Mouse (Mus musculus) heart, adult 2 months (tissue): Measurements from ENCODE around the gene Pex1.

ENCODE experiments used
- CTCF ChIP-seq: fragments of 200-600 bp; IDR thresholded peaks from 2 replicates; pipeline ENCODE4 v1.8.1; 2022; ENCODE audit warnings: antibody characterized with exemption, mild to moderate bottlenecking, moderate library complexity
- POLR2A ChIP-seq: fragments of 200-500 bp; IDR thresholded peaks from 2 replicates; pipeline ENCODE4 v1.6.1; 2011; ENCODE audit warnings: mild to moderate bottlenecking, low read depth, low read length, control low read depth; ENCODE audit not compliant: insufficient read depth

DNA sequence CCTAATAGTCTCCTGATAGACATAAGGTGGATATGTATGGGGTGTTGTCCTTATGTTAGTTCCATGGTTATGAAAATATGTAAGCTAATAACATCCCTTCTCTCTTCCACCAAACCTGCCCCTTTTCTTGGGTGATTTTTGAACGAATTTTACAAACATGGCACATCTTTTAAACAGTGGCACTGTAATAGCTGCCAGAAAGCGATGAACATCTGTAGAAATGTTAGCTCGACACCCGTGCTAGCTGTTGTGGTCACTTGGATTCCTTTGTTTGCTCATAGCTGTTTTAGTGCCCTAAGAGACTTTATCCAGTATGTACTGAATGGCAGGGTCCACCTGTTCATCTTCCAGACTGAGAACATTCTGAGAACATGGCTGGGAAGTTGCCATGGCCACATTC is 24.6 kb upstream of the Pex1 start, which contains the start of gene 1700109H08Rik:
- TF ChIP-seq CTCF = no peak
- no peak for TF ChIP-seq POLR2A
